Mouse (Mus musculus): ENCODE measurements around the gene Snd1.

- TF ChIP-seq POLR2A (IDR thresholded peaks at IDR 0.05; ENCODE audit: borderline replicate concordance, low read depth, low read length) (no peak), CTCF (IDR thresholded peaks at IDR 0.05; ENCODE audit: low read depth, low read length) (no peak)
Observed at GRCm38 (mm10) chr6:28785770-28786169, 310.8 kb downstream of the Snd1 start.
